Mouse (Mus musculus) c-Kit-positive CD71-positive TER-119-negative erythroid progenitor cells, embryonic 14.5 days (primary cell): Measurements from ENCODE around the gene Myf5.

ENCODE experiments used
- DNase-seq: peaks from one replicate; pipeline ENCODE4 v3.0.0-alpha.2; 2013; ENCODE audit warnings: low read depth

Gene Myf5

DNA sequence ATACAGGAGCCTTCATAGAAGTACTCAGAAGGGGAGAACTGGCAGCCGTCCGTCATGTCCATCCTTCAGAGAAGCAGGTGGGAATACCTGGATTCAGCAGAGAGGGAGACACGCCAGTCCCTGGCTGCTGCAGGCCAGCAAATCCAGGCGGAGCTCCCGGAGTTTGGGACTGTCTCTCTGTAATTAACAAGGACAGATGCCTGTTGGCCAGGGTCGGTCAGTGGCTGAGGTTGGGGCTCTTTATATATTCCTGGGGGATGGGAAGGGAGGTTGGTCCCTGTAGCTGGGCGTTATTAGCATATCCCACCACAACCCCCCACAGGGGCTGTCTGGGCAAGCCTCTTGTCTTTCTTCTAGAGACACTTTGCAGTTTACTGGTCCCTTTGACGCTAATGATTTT, at the start of gene Myf5:
TSS of gene Myf5 (minus strand) at position 265 of the 400 bp plus-strand sequence.
- DNase-seq: no peak

GRCm38 (mm10) chr10:107528758-107529157, 42.8 kb upstream of the Myf5 start:
- no peak for DNase-seq

DNA sequence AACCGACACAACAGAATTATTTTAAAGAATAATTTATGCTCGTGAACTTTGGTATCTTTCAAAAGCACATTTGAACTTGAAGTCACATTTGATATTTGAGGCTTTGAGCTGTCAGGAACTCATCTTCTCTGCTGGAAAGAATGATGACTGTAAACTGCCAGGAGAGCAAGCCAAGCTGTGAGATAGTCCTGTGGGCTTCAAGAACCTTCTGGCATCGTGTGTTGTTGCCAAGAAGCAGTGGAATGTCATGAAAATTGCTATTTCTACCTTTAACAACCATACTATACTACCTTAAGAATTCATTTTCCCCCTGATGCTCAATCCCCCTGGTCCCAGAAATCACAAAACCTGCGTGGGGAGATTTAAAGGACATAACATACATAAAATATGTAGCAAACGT, 33.3 kb upstream of the Myf5 start:
- no peak for DNase-seq

GRCm38 (mm10) chr10:107516641-107517040, 30.7 kb upstream of the Myf5 start:
- no peak for DNase-seq

DNA sequence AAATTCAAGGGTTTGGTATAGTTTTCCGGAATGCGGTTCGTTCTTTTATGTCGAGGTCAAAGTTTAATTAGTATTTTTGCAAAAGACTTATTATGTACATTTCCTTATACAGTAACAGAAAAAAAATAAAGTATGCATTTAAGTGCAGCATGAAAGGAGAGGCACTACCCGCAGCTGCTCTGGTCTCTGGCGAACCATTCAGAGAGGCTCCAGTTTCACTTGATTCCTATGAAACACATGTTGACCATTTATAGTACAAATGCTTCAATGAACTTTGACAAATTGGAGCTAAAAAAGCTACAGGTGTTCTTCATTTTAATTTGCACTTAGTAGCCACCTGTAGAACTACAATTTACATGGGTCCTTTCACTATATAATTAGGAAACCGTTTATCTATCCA, 28.8 kb upstream of the Myf5 start:
- DNase-seq: no peak

GRCm38 (mm10) chr10:107506397-107506796, 20.5 kb upstream of the Myf5 start:
- DNase-seq: no peak

GRCm38 (mm10) chr10:107503430-107503829, 17.5 kb upstream of the Myf5 start:
- no peak for DNase-seq

DNA sequence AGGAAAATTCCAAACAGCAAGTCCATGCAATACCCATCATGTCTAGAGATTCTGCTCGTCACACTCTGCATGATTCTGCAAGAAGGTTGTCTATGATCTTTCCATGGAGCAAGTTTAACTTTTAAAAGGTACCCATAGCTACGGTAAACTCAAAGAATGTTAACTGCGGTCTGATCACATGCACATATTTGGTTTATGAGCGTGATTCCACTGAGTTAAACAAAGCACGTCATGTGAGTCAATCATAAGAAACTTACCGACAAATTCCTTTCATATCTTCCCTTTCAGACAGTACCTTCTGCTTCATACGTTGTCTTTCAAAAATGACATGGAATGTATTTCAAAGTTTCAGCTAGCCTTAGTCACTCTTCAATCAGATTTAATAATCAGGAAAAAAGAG, 16.3 kb upstream of the Myf5 start:
- DNase-seq: no peak

DNA sequence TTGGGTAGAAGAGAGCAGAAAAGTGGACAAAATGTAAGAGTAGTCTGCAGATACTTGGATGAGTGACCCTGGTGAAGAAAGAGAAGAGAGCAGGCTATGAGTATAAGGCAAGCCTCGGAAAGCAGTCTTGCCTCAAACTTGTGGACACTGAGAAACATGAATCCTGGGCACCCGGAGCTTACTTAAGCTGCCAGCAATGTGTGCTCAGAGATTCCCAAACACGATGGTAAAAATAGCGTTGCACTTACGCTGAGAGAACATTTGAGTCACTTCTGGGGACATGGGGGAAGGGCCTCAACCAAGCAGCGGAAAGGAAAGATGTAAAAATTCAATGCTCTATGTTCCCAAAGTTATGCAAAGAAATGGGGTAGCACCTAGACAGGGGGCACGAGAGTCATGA, 13.7 kb upstream of the Myf5 start:
- no peak for DNase-seq

GRCm38 (mm10) chr10:107496402-107496801, 10.5 kb upstream of the Myf5 start:
- DNase-seq: no peak

GRCm38 (mm10) chr10:107494568-107494967, 8.6 kb upstream of the Myf5 start, which contains the start of gene Myf6:
Gene Myf6 (minus strand): TSS chr10:107494737.
- DNase-seq: no peak

DNA sequence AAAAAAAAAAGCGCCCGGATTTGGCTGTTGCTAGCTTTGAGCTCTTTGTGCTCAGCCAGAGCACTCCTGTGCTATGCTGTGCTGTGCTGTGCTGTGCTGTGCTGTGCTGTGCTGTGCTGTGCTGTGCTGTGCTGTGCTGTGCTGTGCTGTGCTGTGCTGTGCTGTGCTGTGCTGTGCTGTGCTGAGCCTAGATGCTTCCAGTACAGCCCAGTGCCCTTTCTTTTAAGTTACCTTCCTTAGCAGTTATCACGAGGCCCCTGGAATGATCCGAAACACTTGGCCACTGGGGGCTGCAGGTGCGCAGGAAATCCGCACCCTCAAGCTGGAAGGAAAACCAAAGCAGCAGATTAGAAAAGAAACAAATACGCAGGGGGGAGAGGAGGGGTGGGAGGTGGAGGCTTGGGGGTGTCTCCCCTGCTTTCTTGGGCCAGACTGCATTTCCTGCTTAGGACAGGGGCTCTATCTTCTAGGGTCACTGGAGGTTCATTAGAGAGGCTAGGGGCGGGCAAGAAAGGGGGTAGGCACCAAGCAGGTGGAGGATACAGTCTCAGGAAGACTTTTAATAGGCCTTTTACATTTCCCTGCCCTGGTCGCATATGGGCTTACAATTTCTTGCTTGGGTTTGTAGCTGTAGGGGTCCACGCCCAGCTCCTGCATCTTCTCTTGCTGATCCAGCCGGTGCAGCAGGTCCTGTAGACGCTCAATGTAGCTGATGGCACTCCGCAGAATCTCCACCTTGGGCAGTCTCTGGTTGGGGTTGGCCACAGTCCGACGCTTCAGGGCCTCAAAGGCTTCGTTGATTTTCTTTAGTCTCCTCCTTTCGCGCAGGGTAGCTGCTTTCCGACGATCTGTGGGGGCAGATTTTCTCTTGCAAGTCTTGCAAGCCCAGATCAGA, 7.9 kb upstream of the Myf5 start:
- DNase-seq: no peak

DNA sequence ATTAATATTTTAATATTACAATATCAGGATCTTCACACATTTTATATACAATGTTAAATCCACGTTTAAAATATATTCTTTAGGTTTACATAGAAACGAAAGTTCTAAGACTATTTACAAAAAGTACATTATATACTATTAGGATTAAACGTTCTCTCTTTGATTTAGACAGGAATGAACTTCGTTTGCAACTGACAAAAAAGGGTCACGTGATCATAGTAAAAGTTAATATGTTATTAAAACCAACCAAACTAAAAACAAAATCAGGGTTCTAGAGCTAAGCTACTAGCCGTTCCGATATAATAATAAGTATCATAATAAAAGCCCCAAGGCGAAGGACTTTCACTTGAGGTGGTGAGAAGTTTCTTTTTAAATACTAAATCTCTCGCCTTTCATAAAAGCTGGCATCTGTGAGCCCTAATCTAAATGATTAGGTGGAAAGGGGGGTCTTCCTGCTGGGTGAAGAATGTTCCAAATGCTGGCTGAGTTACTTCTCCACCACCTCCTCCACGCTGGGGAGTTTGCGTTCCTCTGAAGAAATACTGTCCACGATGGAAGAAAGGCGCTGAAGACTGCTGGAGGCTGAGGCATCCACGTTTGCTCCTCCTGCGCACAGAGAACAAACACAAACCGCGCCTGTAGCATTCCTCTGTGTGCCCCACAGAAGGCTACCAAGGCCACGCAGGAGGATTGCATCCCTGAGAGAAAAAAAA, 7.1 kb upstream of the Myf5 start:
- DNase-seq: no peak

GRCm38 (mm10) chr10:107488654-107489315, 2.9 kb upstream of the Myf5 start:
- no peak for DNase-seq

DNA sequence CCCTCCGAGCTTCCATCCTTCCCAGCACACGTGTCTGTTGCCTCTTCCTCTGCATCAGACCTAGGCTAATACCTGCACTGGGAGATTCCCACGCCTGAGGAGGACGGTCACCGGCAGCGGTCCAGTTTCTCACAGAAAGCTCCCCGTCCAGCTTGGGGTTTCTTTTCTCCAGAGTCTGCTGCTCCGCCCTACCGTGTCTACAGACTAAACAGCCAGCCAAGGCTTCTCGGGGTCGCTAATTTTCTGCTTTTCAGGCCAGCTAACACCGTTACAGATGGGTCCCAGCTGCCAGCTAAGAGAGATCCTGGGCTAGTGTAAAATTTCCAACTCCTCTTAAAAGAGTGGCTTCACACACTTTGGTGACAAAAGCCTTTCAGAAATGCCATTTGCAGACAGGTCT, 836 bp upstream of the Myf5 start:
- DNase-seq: no peak

DNA sequence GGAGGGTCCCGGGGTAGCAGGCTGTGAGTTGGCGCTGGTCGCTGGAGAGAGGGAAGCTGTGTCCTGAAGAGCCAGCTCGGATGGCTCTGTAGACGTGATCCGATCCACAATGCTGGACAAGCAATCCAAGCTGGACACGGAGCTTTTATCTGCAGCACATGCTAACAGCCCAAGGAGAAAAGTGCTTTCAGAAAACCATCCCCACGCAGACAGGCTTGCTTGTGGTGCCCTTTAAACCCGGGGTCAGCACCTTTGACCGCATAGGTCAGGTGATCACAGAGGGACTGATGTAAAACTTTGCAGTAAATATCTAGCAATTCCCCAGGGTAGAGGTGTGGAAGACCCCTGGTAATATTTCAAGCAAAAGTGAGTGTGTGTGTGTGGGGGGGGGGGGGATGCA, 1.9 kb downstream of the Myf5 start:
- DNase-seq: no peak

DNA sequence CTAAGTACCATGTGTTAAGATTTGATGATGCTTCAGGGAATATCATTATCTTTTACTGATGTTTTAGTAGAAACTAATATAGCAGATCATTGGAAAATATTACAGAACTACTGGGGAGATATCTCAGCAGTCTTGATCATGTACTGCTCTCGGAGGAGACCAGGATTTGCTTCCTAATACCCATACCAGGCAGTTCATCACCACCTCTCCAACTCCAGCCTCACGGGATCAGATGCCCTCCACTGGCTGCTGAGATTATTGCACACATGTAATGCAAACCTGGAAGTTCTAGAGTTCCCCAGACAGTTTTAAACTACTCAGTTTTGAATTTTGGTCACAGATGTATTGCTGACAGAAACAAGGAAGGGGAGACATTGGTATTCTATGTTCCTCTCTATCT, 12.4 kb downstream of the Myf5 start:
- no peak for DNase-seq

DNA sequence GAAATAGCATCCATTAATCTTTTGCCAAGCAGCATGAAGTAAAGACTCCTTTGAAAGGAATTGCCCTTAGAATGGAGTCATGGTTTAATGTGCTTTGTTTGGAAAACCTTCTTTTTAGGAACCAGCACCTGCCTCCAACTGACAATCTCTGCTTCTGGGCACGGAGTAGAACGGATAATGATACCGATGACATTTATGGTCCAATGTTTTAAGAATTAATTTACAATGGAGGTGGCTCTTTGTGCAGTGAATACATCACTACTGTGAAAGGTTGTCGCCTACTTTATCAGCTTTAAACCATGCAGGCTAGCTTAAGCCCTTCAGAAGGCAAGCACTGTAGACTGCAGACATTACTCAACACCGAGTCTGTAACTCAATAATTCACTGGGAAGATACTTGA, 14.2 kb downstream of the Myf5 start:
- DNase-seq: no peak

DNA sequence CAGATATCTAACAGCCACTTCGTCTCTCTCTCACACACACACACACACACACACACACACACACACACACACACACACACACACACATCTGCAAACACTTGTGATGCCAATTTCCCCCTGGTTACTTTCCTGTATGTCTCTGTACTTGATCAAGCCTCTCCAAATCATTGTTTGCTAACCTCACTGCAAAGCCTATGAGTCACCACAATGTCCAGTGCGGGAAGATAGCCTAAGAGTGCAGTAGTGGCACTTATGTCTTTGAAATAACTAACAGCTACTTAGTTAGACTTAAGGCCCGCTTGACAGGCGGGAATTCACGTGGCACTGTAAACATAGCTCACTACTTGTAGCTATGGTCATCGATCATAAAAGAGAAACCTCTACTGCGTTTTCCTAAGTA, 18.1 kb downstream of the Myf5 start:
- no peak for DNase-seq

- no peak for DNase-seq
Observed at GRCm38 (mm10) chr10:107449496-107450330, 36.2 kb downstream of the Myf5 start.

- DNase-seq: peak; percentile 5
Observed at GRCm38 (mm10) chr10:107442781-107443180, 43.2 kb downstream of the Myf5 start.

GRCm38 (mm10) chr10:107436967-107437366, 49.0 kb downstream of the Myf5 start:
- no peak for DNase-seq
